Mouse (Mus musculus): ENCODE measurements around the gene Hoxd9.

Hoxd9 gene

GRCm38 (mm10) chr2:74668370-74669229, 28.9 kb upstream of the Hoxd9 start:
- peak in 1 of 2 experiments; percentile 61 for DNase-seq (ENCODE audit: low spot score in 2 of 2)

- no peak for DNase-seq (ENCODE audit: low spot score in 2 of 2)
Observed at GRCm38 (mm10) chr2:74669230-74669578, 28.3 kb upstream of the Hoxd9 start.

- no peak for DNase-seq (ENCODE audit: low spot score in 2 of 2)
Observed at GRCm38 (mm10) chr2:74669650-74670235, 27.8 kb upstream of the Hoxd9 start.

GRCm38 (mm10) chr2:74670632-74671188, 26.8 kb upstream of the Hoxd9 start:
- no peak for DNase-seq (ENCODE audit: low spot score in 2 of 2)

GRCm38 (mm10) chr2:74671847-74672246, 25.7 kb upstream of the Hoxd9 start:
- DNase-seq (ENCODE audit: low spot score in 2 of 2) = no peak

GRCm38 (mm10) chr2:74672481-74673362, 24.8 kb upstream of the Hoxd9 start:
- DNase-seq (ENCODE audit: low spot score in 2 of 2) = peak in 1 of 2 experiments; percentile 69

GRCm38 (mm10) chr2:74673835-74674425, 23.6 kb upstream of the Hoxd9 start:
- DNase-seq (ENCODE audit: low spot score in 2 of 2) = no peak

GRCm38 (mm10) chr2:74674881-74675665, 22.5 kb upstream of the Hoxd9 start, which contains the start of gene Hoxd12:
TSS of gene Hoxd12 (plus strand) at chr2:74675013.
- DNase-seq (ENCODE audit: low spot score in 2 of 2) = no peak

GRCm38 (mm10) chr2:74675666-74676282, 21.8 kb upstream of the Hoxd9 start:
- no peak for DNase-seq (ENCODE audit: low spot score in 2 of 2)

- DNase-seq (ENCODE audit: low spot score in 2 of 2) = no peak
Observed at GRCm38 (mm10) chr2:74676376-74677052, 21.0 kb upstream of the Hoxd9 start.

- no peak for DNase-seq (ENCODE audit: low spot score in 2 of 2)
Observed at GRCm38 (mm10) chr2:74677106-74677505, 20.4 kb upstream of the Hoxd9 start.

- DNase-seq (ENCODE audit: low spot score in 2 of 2) = peak in 1 of 2 experiments; percentile 56
Observed at GRCm38 (mm10) chr2:74678891-74679595, 18.5 kb upstream of the Hoxd9 start, which contains the start of gene Hoxd11. TSS of gene Hoxd11 (plus strand) at chr2:74679557.

GRCm38 (mm10) chr2:74679596-74679971, 17.9 kb upstream of the Hoxd9 start:
- DNase-seq (ENCODE audit: low spot score in 2 of 2) = peak in 1 of 2 experiments; percentile 51

- DNase-seq (ENCODE audit: low spot score in 2 of 2) = peak in 1 of 2 experiments; percentile 58
Observed at GRCm38 (mm10) chr2:74679980-74680379, 17.5 kb upstream of the Hoxd9 start.

GRCm38 (mm10) chr2:74680561-74681398, 16.7 kb upstream of the Hoxd9 start:
- DNase-seq (ENCODE audit: low spot score in 2 of 2) = peak in 1 of 2 experiments; percentile 58

- DNase-seq (ENCODE audit: low spot score in 2 of 2) = peak in 1 of 2 experiments; percentile 60
Observed at GRCm38 (mm10) chr2:74681594-74682531, 15.7 kb upstream of the Hoxd9 start.

GRCm38 (mm10) chr2:74682796-74683195, 14.7 kb upstream of the Hoxd9 start:
- peak in 1 of 2 experiments; percentile 58 for DNase-seq (ENCODE audit: low spot score in 2 of 2)

All from spleen, postnatal 4 days (tissue).